Mouse (Mus musculus) cerebellum, adult 2 months (tissue): ENCODE measurements at regions not wholly inside any gene's neighbourhood (a gene's known extent, or its start where the extent isn't known, plus 50 kb on each side); places are given as distances from the start of the nearest gene placed in this dataset.

Experiments
- CTCF ChIP-seq: fragments of 200-500 bp; IDR thresholded peaks from 2 replicates; pipeline ENCODE4 v1.5.1; 2011; ENCODE audit warnings: low read depth, mild to moderate bottlenecking, control low read depth, low read length, moderate library complexity, borderline replicate concordance; ENCODE audit not compliant: insufficient read depth
- POLR2A ChIP-seq: fragments of 200-500 bp; IDR thresholded peaks from 2 replicates; pipeline ENCODE4 v1.6.1; 2011; ENCODE audit warnings: low read length, control low read depth, borderline replicate concordance; ENCODE audit not compliant: insufficient read depth

DNA sequence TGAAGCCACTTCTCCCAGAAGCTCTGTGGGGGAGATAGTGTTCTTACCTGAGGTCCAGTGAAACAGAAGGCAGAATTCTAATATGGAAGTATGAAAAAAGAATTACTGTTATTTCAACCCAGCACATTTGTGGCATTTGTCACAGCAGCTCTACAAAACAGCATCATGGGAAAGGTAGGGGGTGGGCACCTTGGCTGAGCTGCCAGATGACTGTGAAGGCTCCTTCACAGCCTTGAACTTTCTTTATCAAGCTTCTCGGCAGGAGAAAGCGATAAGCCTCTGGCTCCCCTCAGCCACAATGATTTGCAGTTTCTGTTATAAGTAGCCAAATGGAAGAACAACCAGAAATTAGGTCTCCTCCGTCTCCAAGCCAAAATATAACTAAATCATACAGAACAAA lies 249.5 kb downstream of the Spry2 start:
- TF ChIP-seq CTCF (no peak), POLR2A (no peak)
